Mouse (Mus musculus): ENCODE results near the gene Fbln1. TPM values are rescaled to one million over a fixed set of nuclear protein-coding genes. Genes with fewer than 3 reads are reported as not detected.
A peak's percentile ranks its signal among the peaks of the same experiment; 100 is the strongest.
"Not testable (repeated sequence)": the region's sequence is repeated elsewhere in the genome, so short reads cannot be mapped to it uniquely, and the experiment has no call there.

Fbln1 gene
- polyA plus RNA-seq, 1 experiment: 13.4 TPM

- Histone ChIP-seq H3K4me2 (ENCODE audit: low read depth) (no peak overlapping the region), H3K79me2 (ENCODE audit: control insufficient read depth, insufficient read depth) (no peaks in the 10 kb centered on the region), H3K27me3 (ENCODE audit: control insufficient read depth, insufficient read depth, insufficient read length) (no peaks in the 10 kb centered on the region), H3K36me3 (ENCODE audit: control insufficient read depth, insufficient read depth) (no peaks in the 10 kb centered on the region), H3K4me3 (no peak overlapping the region), H3ac (ENCODE audit: control insufficient read depth, insufficient read length) (no peak overlapping the region)
- no peak for TF ChIP-seq REST (IDR thresholded peaks at IDR 0.05; ENCODE audit: insufficient read depth, insufficient read length)
- TF ChIP-seq SRF (IDR thresholded peaks at IDR 0.05; ENCODE audit: control insufficient read depth, insufficient read length, low read depth): no peak
- TF ChIP-seq TCF3 (IDR thresholded peaks at IDR 0.05; ENCODE audit: insufficient read length, low read depth): no peak
- no peak for TF ChIP-seq MYOD1 (IDR thresholded peaks at IDR 0.05; ENCODE audit: control insufficient read depth in 1 of 3, insufficient read length in 2 of 3, low read depth in 2 of 3)
- TF ChIP-seq E2F4 (IDR thresholded peaks at IDR 0.05; ENCODE audit: insufficient read depth): no peak
- TF ChIP-seq POLR2A (IDR thresholded peaks at IDR 0.05; ENCODE audit: insufficient read length, low read depth): no peak
- no peak for TF ChIP-seq TCF12 (IDR thresholded peaks at IDR 0.05; ENCODE audit: insufficient read depth, poor library complexity, severe bottlenecking)
- TF ChIP-seq CEBPB (IDR thresholded peaks at IDR 0.05; ENCODE audit: insufficient read depth, poor library complexity, severe bottlenecking): no peak
- no peak for TF ChIP-seq USF1 (IDR thresholded peaks at IDR 0.05; ENCODE audit: low read depth)
Measured at GRCm38 (mm10) chr15:85324426-85324825, 118.7 kb downstream of the Fbln1 start.

- H3K4me2 ChIP-seq (ENCODE audit: low read depth): no peak overlapping the region
- TF ChIP-seq TCF3 (IDR thresholded peaks at IDR 0.05; ENCODE audit: insufficient read length, low read depth) (no peak), E2F4 (IDR thresholded peaks at IDR 0.05; ENCODE audit: insufficient read depth) (no peak), MYOD1 (IDR thresholded peaks at IDR 0.05; ENCODE audit: control insufficient read depth in 1 of 3, insufficient read length in 2 of 3, low read depth in 2 of 3) (no peak), MAX (IDR thresholded peaks at IDR 0.05; ENCODE audit: low read depth) (no peak), POLR2AphosphoS2 (IDR thresholded peaks at IDR 0.05; ENCODE audit: insufficient read length, low read depth) (no peak), CEBPB (IDR thresholded peaks at IDR 0.05; ENCODE audit: insufficient read depth, poor library complexity, severe bottlenecking) (no peak), TCF12 (IDR thresholded peaks at IDR 0.05; ENCODE audit: insufficient read depth, poor library complexity, severe bottlenecking) (no peak), MYOG (IDR thresholded peaks at IDR 0.05; ENCODE audit: control insufficient read depth in 1 of 3, insufficient read depth in 1 of 3, insufficient read length in 2 of 3, low read depth in 2 of 3) (no peak)
Measured at GRCm38 (mm10) chr15:85327808-85328207, 122.1 kb downstream of the Fbln1 start.

GRCm38 (mm10) chr15:85328455-85328854, 122.7 kb downstream of the Fbln1 start:
- H3K4me3 ChIP-seq; H3K36me3 ChIP-seq (ENCODE audit: control insufficient read depth, insufficient read depth); H3ac ChIP-seq (ENCODE audit: control insufficient read depth, insufficient read length); H3K4me2 ChIP-seq (ENCODE audit: low read depth); H3K27me3 ChIP-seq (ENCODE audit: control insufficient read depth, insufficient read depth, insufficient read length); H3K79me2 ChIP-seq (ENCODE audit: control insufficient read depth, insufficient read depth): not testable (repeated sequence)
- TF ChIP-seq USF1 (IDR thresholded peaks at IDR 0.05; ENCODE audit: low read depth): peak; percentile 45

More at GRCm38 (mm10) chr15:85327808-85328207, 122.1 kb downstream of the Fbln1 start:
- Histone ChIP-seq H3K4me3 (no peak overlapping the region), H3ac (ENCODE audit: control insufficient read depth, insufficient read length) (no peak overlapping the region), H3K79me2 (ENCODE audit: control insufficient read depth, insufficient read depth) (no peaks in the 10 kb centered on the region), H3K27me3 (ENCODE audit: control insufficient read depth, insufficient read depth, insufficient read length) (no peaks in the 10 kb centered on the region), H3K36me3 (ENCODE audit: control insufficient read depth, insufficient read depth) (no peaks in the 10 kb centered on the region)

- Histone ChIP-seq H3ac (ENCODE audit: control insufficient read depth, insufficient read length) (no peak overlapping the region), H3K36me3 (ENCODE audit: control insufficient read depth, insufficient read depth) (no peaks in the 10 kb centered on the region), H3K4me3 (no peak overlapping the region), H3K27me3 (ENCODE audit: control insufficient read depth, insufficient read depth, insufficient read length) (no peaks in the 10 kb centered on the region), H3K4me2 (ENCODE audit: low read depth) (no peak overlapping the region), H3K79me2 (ENCODE audit: control insufficient read depth, insufficient read depth) (no peaks in the 10 kb centered on the region)
- TF ChIP-seq E2F4 (IDR thresholded peaks at IDR 0.05; ENCODE audit: insufficient read depth) (no peak), MYOD1 (IDR thresholded peaks at IDR 0.05; ENCODE audit: control insufficient read depth in 1 of 3, insufficient read length in 2 of 3, low read depth in 2 of 3) (no peak), POLR2AphosphoS2 (IDR thresholded peaks at IDR 0.05; ENCODE audit: insufficient read length, low read depth) (no peak), SRF (IDR thresholded peaks at IDR 0.05; ENCODE audit: control insufficient read depth, insufficient read length, low read depth) (no peak), POLR2A (IDR thresholded peaks at IDR 0.05; ENCODE audit: insufficient read length, low read depth) (no peak), MYOG (IDR thresholded peaks at IDR 0.05; ENCODE audit: control insufficient read depth in 1 of 3, insufficient read depth in 1 of 3, insufficient read length in 2 of 3, low read depth in 2 of 3) (no peak), REST (IDR thresholded peaks at IDR 0.05; ENCODE audit: insufficient read depth, insufficient read length) (no peak), TCF3 (IDR thresholded peaks at IDR 0.05; ENCODE audit: insufficient read length, low read depth) (no peak), USF1 (IDR thresholded peaks at IDR 0.05; ENCODE audit: low read depth) (no peak), MAX (IDR thresholded peaks at IDR 0.05; ENCODE audit: low read depth) (no peak), CEBPB (IDR thresholded peaks at IDR 0.05; ENCODE audit: insufficient read depth, poor library complexity, severe bottlenecking) (no peak)
Measured at GRCm38 (mm10) chr15:85329096-85329495, 123.3 kb downstream of the Fbln1 start.

- TF ChIP-seq USF1 (IDR thresholded peaks at IDR 0.05; ENCODE audit: low read depth): no peak
- TF ChIP-seq REST (IDR thresholded peaks at IDR 0.05; ENCODE audit: insufficient read depth, insufficient read length): no peak
- Histone ChIP-seq H3K4me3 (no peak overlapping the region), H3K4me2 (ENCODE audit: low read depth) (no peak overlapping the region), H3K79me2 (ENCODE audit: control insufficient read depth, insufficient read depth) (no peaks in the 10 kb centered on the region), H3K36me3 (ENCODE audit: control insufficient read depth, insufficient read depth) (no peaks in the 10 kb centered on the region), H3ac (ENCODE audit: control insufficient read depth, insufficient read length) (no peak overlapping the region), H3K27me3 (ENCODE audit: control insufficient read depth, insufficient read depth, insufficient read length) (no peaks in the 10 kb centered on the region)
Measured at GRCm38 (mm10) chr15:85330024-85330423, 124.3 kb downstream of the Fbln1 start.

- H3K4me2 ChIP-seq (ENCODE audit: low read depth); H3K27me3 ChIP-seq (ENCODE audit: control insufficient read depth, insufficient read depth, insufficient read length); H3K4me3 ChIP-seq; H3ac ChIP-seq (ENCODE audit: control insufficient read depth, insufficient read length); H3K36me3 ChIP-seq (ENCODE audit: control insufficient read depth, insufficient read depth): not testable (repeated sequence)
- H3K79me2 ChIP-seq (ENCODE audit: control insufficient read depth, insufficient read depth): peaks cover 18% of the 10 kb centered on the region
Measured at GRCm38 (mm10) chr15:85333511-85333910, 127.8 kb downstream of the Fbln1 start.

All from myocyte (in vitro differentiated cells).